Mouse (Mus musculus) layer of hippocampus, adult 8-10 months (tissue): ENCODE results near the gene Slc17a2. TPM values are rescaled to one million over a fixed set of nuclear protein-coding genes. Genes with fewer than 3 reads are reported as not detected.

Source experiments
- total RNA-seq, 4 experiments: library from RNA; stranded (reverse); gene quantifications; 2 replicates each; pipeline ENCODE4 v1.2.4; 2022

Gene Slc17a2
- total RNA-seq, 4 experiments from 2014 or later = not detected

Other genes with a start within 250 kb of the Slc17a2 start
- gene Hist1h3e, start 244.6 kb upstream of the Slc17a2 start, total RNA-seq = 10 to 100 TPM; 34.8 to 43.2 (median 40.0) TPM
- 1 to 10 TPM; 3.3 to 7.7 (median 4.9) TPM for gene Hist1h2ae, start 235.8 kb upstream of the Slc17a2 start, total RNA-seq
- 10 to 100 TPM; 57.3 to 67.6 (median 60.8) TPM for gene Hist1h2bg, start 235.6 kb upstream of the Slc17a2 start, total RNA-seq
- gene Hist1h2bf, start 232.8 kb upstream of the Slc17a2 start, total RNA-seq = 10 to 100 TPM; 19.2 to 30.0 (median 24.4) TPM
- 10 to 100 TPM in 1 of 4 experiments, 1 to 10 TPM in 3; 3.0 to 11.0 (median 5.7) TPM for gene Hist1h2ad, start 232.6 kb upstream of the Slc17a2 start, total RNA-seq
- gene Hist1h3d, start 231.2 kb upstream of the Slc17a2 start, total RNA-seq = 10 to 100 TPM in 2 of 4 experiments, 1 to 10 TPM in 2; 8.2 to 11.5 (median 10.5) TPM
- 100 to 1,000 TPM; 106 to 128 (median 119) TPM for gene Hist1h4d, start 225.4 kb upstream of the Slc17a2 start, total RNA-seq
- gene Hist1h2be, start 185.9 kb upstream of the Slc17a2 start, total RNA-seq = 10 to 100 TPM in 2 of 4 experiments, 1 to 10 TPM in 2; 7.9 to 10.8 (median 9.3) TPM
- gene Hist1h1e, start 184.4 kb upstream of the Slc17a2 start, total RNA-seq = 10 to 100 TPM; 36.1 to 50.5 (median 42.7) TPM
- gene Hist1h2ac, start 123.0 kb upstream of the Slc17a2 start, total RNA-seq = 1 to 10 TPM; 1.4 to 3.1 (median 2.7) TPM
- 10 to 100 TPM; 33.4 to 55.2 (median 44.8) TPM for gene Hist1h2bc, start 122.8 kb upstream of the Slc17a2 start, total RNA-seq
- under 1 TPM in 1 of 4 experiments, not detected in 3; 0.50 TPM for gene Hist1h1t, start 111.2 kb upstream of the Slc17a2 start, total RNA-seq
- 10 to 100 TPM; 71.6 to 90.3 (median 85.0) TPM for gene Hist1h4c, start 108.5 kb upstream of the Slc17a2 start, total RNA-seq
- gene Hfe, start 96.1 kb upstream of the Slc17a2 start, total RNA-seq = 1 to 10 TPM; 3.9 to 9.4 (median 7.0) TPM
- 10 to 100 TPM; 39.1 to 69.2 (median 53.5) TPM for gene Hist1h1c, start 68.2 kb upstream of the Slc17a2 start, total RNA-seq
- 1 to 10 TPM in 3 of 4 experiments, not detected in 1; 1.7 to 3.1 (median 2.7) TPM for gene Hist1h3c, start 61.4 kb upstream of the Slc17a2 start, total RNA-seq
- gene Hist1h2bb, start 60.3 kb upstream of the Slc17a2 start, total RNA-seq = 10 to 100 TPM; 14.1 to 21.7 (median 16.7) TPM
- 10 to 100 TPM; 18.6 to 28.1 (median 23.5) TPM for gene Hist1h2ab, start 55.9 kb upstream of the Slc17a2 start, total RNA-seq
- gene Hist1h3b, start 54.7 kb upstream of the Slc17a2 start, total RNA-seq = 10 to 100 TPM in 2 of 4 experiments, 1 to 10 TPM in 2; 3.1 to 10.4 (median 8.0) TPM
- gene Hist1h4b, start 50.0 kb upstream of the Slc17a2 start, total RNA-seq = 10 to 100 TPM; 47.4 to 67.0 (median 59.9) TPM
- gene Hist1h4a, start 45.8 kb upstream of the Slc17a2 start, total RNA-seq = 10 to 100 TPM; 31.9 to 42.9 (median 37.9) TPM
- gene Hist1h3a, start 44.6 kb upstream of the Slc17a2 start, total RNA-seq = 10 to 100 TPM; 22.7 to 39.9 (median 29.0) TPM
- gene Hist1h1a, start 43.3 kb upstream of the Slc17a2 start, total RNA-seq = 10 to 100 TPM; 12.6 to 19.3 (median 16.9) TPM
- not detected for gene Trim38, start 37.1 kb upstream of the Slc17a2 start, total RNA-seq
- gene Slc17a3, start 32.4 kb downstream of the Slc17a2 start, total RNA-seq = not detected
- gene Slc17a1, start 60.8 kb downstream of the Slc17a2 start, total RNA-seq = not detected
- not detected for gene Slc17a4, start 108.0 kb downstream of the Slc17a2 start, total RNA-seq
- not detected for gene Hist1h2ba, start 127.2 kb downstream of the Slc17a2 start, total RNA-seq
- not detected for gene Hist1h2aa, start 127.5 kb downstream of the Slc17a2 start, total RNA-seq
- 1 to 10 TPM; 1.4 to 2.8 (median 2.1) TPM for gene Scgn, start 184.2 kb downstream of the Slc17a2 start, total RNA-seq